ENCODE assay signal across 9 mouse cellular contexts in genomic region chr2:165317621-165318263, GRCm38 (mm10). TPM values are rescaled to one million over a fixed set of nuclear protein-coding genes. Genes with fewer than 3 reads are reported as not detected.
DNase-seq lines count a peak whose midpoint lies in the region; ATAC-seq and TF ChIP-seq lines count a peak whose summit lies in the region.
"Had no signal": no experiment of that assay in that cellular context is flagged by ENCODE, and none has a peak within 500 bp of the region (broad histone marks: within the 10 kb centered on the region; RNA-seq: fewer than 3 reads in every experiment).

No protein-coding gene starts in this region.

- TF ChIP-seq POLR2A in cortical plate, adult 2 months (IDR thresholded peaks at IDR 0.05; ENCODE audit: extremely low read depth, insufficient read depth, low read length) = no peak

- DNase-seq in heart, adult 11 months = no peak
- no peak for DNase-seq in hindbrain, postnatal 0 days (ENCODE audit: low spot score)
- no peak for DNase-seq in right cerebral cortex, postnatal 14 days
- DNase-seq in thymus, postnatal 10 days (ENCODE audit: low spot score in 2 of 2) = no peak
- no peak for DNase-seq in B cell, adult 2 months

- no peak for ATAC-seq in heart, embryonic 12.5 days (ENCODE audit: insufficient number of reproducible peaks, low FRiP score)
- no peak for ATAC-seq in hindbrain, postnatal 0 days
- no peak; the same call in 1 of the 2 replicates for ATAC-seq in midbrain, embryonic 13.5 days

- TF ChIP-seq CTCF in cortical plate, adult 2 months (IDR thresholded peaks at IDR 0.05; ENCODE audit: extremely low read depth, insufficient read depth, low read length) = no peak
- no peak for TF ChIP-seq CTCF in hindbrain, postnatal 0 days (IDR thresholded peaks at IDR 0.05; ENCODE audit: low read depth)

- H3K4me1 ChIP-seq in heart, embryonic 12.5 days (replicated peaks) = peaks cover 59% of the 10 kb centered on the region
- H3K4me1 ChIP-seq in cortical plate, adult 2 months (ENCODE audit: control insufficient read depth, insufficient read depth, low read length) = peaks cover 44% of the 10 kb centered on the region
- H3K4me1 ChIP-seq in hindbrain, postnatal 0 days (ENCODE audit: insufficient read depth, low read length) = peaks cover 43% of the 10 kb centered on the region
- H3K4me1 ChIP-seq in midbrain, embryonic 13.5 days (replicated peaks) = peaks cover 86% of the 10 kb centered on the region

- peak overlapping the region; percentile 24; the same call in 1 of the 2 replicates for H3K27ac ChIP-seq in heart, embryonic 12.5 days (ENCODE audit: poor library complexity, severe bottlenecking)
- peak overlapping the region; percentile 85 for H3K27ac ChIP-seq in cortical plate, adult 2 months (ENCODE audit: insufficient read depth, low read length)
- peak overlapping the region; percentile 83 for H3K27ac ChIP-seq in hindbrain, postnatal 0 days
- H3K27ac ChIP-seq in midbrain, embryonic 13.5 days = peak overlapping the region; percentile 98

- no peaks in the 10 kb centered on the region for H3K27me3 ChIP-seq in heart, embryonic 12.5 days (replicated peaks)
- no peaks in the 10 kb centered on the region for H3K27me3 ChIP-seq in hindbrain, postnatal 0 days (ENCODE audit: insufficient read depth, low read length)
- H3K27me3 ChIP-seq in midbrain, embryonic 13.5 days = peaks cover 21% of the 10 kb centered on the region

- H3K4me3 ChIP-seq in heart, embryonic 12.5 days = no peak overlapping the region
- H3K4me3 ChIP-seq in cortical plate, adult 2 months (ENCODE audit: insufficient read depth, low read length) = no peak overlapping the region
- H3K4me3 ChIP-seq in hindbrain, postnatal 0 days (ENCODE audit: low read length) = no peak overlapping the region
- no peak overlapping the region for H3K4me3 ChIP-seq in midbrain, embryonic 13.5 days (replicated peaks)

- no peaks in the 10 kb centered on the region for H3K9me3 ChIP-seq in heart, embryonic 12.5 days (replicated peaks)
- H3K9me3 ChIP-seq in hindbrain, postnatal 0 days (ENCODE audit: low read length) = no peaks in the 10 kb centered on the region
- H3K9me3 ChIP-seq in midbrain, embryonic 13.5 days = no peaks in the 10 kb centered on the region

- peaks cover 34% of the 10 kb centered on the region for H3K36me3 ChIP-seq in heart, embryonic 12.5 days
- H3K36me3 ChIP-seq in hindbrain, postnatal 0 days (ENCODE audit: insufficient read depth, low read length) = peaks cover 23% of the 10 kb centered on the region
- peaks cover 32% of the 10 kb centered on the region for H3K36me3 ChIP-seq in midbrain, embryonic 13.5 days

- 43% methylated on average over 16 of the region's 16 CpGs for WGBS in heart, embryonic 12.5 days
- WGBS in hindbrain, postnatal 0 days = 40% methylated on average over 16 of the region's 16 CpGs
- 38% methylated on average over 16 of the region's 16 CpGs for WGBS in midbrain, embryonic 13.5 days

- 0 out of 2 replicates have a peak overlapping the region, but pooled peaks have one; percentile 15 for H3K4me2 ChIP-seq in heart, embryonic 12.5 days
- peak overlapping the region; percentile 21; the same call in 1 of the 2 replicates for H3K4me2 ChIP-seq in hindbrain, postnatal 0 days (ENCODE audit: low read depth, low read length)
- H3K4me2 ChIP-seq in midbrain, embryonic 13.5 days (replicated peaks) = peak overlapping the region; percentile 44

- peak overlapping the region; percentile 32 for H3K9ac ChIP-seq in heart, embryonic 12.5 days
- H3K9ac ChIP-seq in hindbrain, postnatal 0 days (replicated peaks; ENCODE audit: low read length) = peak overlapping the region; percentile 28; the same call in 1 of the 2 replicates
- H3K9ac ChIP-seq in midbrain, embryonic 13.5 days (replicated peaks) = peak overlapping the region; percentile 55; the same call in 1 of the 2 replicates

RNA-seq across cellular contexts. Expression of gene Elmo2, which starts 8.5 kb away (rescaled TPM):
- polyA plus RNA-seq in heart, embryonic 12.5 days (2016; fragmentation: Nextera tagmentation; extraction: Ambion mirVana) = 47.1 TPM in 2 replicates
- polyA plus RNA-seq in cortical plate, adult 2 months (2012; rRNA removed) = 139 and 153 TPM in 2 replicates
- 99.4 and 105 TPM in 2 replicates for total RNA-seq in hindbrain, postnatal 0 days (2014; rRNA removed)
- 68.9 and 71.8 TPM in 2 replicates for polyA plus RNA-seq in hindbrain, postnatal 0 days (2015; fragmentation: Nextera tagmentation; extraction: Ambion mirVana)
- 91.6 and 98.6 TPM in 2 replicates for polyA plus RNA-seq in midbrain, embryonic 13.5 days (2015; fragmentation: Nextera tagmentation; extraction: Ambion mirVana)

RNA-seq across cellular contexts. Expression of gene Slc35c2, which starts 30.1 kb away (rescaled TPM):
- polyA plus RNA-seq in heart, embryonic 12.5 days (2016; fragmentation: Nextera tagmentation; extraction: Ambion mirVana) = 39.7 and 40.6 TPM in 2 replicates
- polyA plus RNA-seq in cortical plate, adult 2 months (2012; rRNA removed) = 53.6 and 56.1 TPM in 2 replicates
- 97.1 and 120 TPM in 2 replicates for total RNA-seq in hindbrain, postnatal 0 days (2014; rRNA removed)
- polyA plus RNA-seq in hindbrain, postnatal 0 days (2015; fragmentation: Nextera tagmentation; extraction: Ambion mirVana) = 65.7 and 68.1 TPM in 2 replicates
- 69.6 and 73.8 TPM in 2 replicates for polyA plus RNA-seq in midbrain, embryonic 13.5 days (2015; fragmentation: Nextera tagmentation; extraction: Ambion mirVana)

RNA-seq across cellular contexts. Expression of gene Zfp663, which starts 50.8 kb away (rescaled TPM):
- polyA plus RNA-seq in heart, embryonic 12.5 days (2016; fragmentation: Nextera tagmentation; extraction: Ambion mirVana) = 0.08 TPM in 1 of 2 replicates, not detected in the other
- 0.04 TPM in 1 of 2 replicates, not detected in the other for polyA plus RNA-seq in cortical plate, adult 2 months (2012; rRNA removed)
- 0.47 and 3.8 TPM in 2 replicates for total RNA-seq in hindbrain, postnatal 0 days (2014; rRNA removed)
- polyA plus RNA-seq in hindbrain, postnatal 0 days (2015; fragmentation: Nextera tagmentation; extraction: Ambion mirVana) = 2.2 and 2.3 TPM in 2 replicates
- polyA plus RNA-seq in midbrain, embryonic 13.5 days (2015; fragmentation: Nextera tagmentation; extraction: Ambion mirVana) = 10.4 and 10.5 TPM in 2 replicates
- polyA plus RNA-seq: testis, adult 2 months had no signal

Comparison
In these comparisons a context has a peak if more than half of its experiments do, and no peak if none do; other contexts are left out.
1. H3K27ac ChIP-seq: peak in every context shown above with its lines; median percentile 98 in midbrain, embryonic 13.5 days; 85 in cortical plate, adult 2 months; 83 in hindbrain, postnatal 0 days; 24 in heart, embryonic 12.5 days.